Mouse (Mus musculus): ENCODE data around the gene Dgki.

Dgki gene

GRCm38 (mm10) chr6:37297744-37298482 is 2.1 kb downstream of the Dgki start:
- DNase-seq (ENCODE audit: low spot score in 2 of 2) = no peak

GRCm38 (mm10) chr6:37292068-37292467 is 7.9 kb downstream of the Dgki start:
- no peak for DNase-seq (ENCODE audit: low spot score in 2 of 2)

- no peak for DNase-seq (ENCODE audit: low spot score in 2 of 2)
These were observed 8.8 kb downstream of the Dgki start for GRCm38 (mm10) chr6:37291171-37291570.

- DNase-seq (ENCODE audit: low spot score in 2 of 2) = no peak
These were observed 9.3 kb downstream of the Dgki start for GRCm38 (mm10) chr6:37290691-37291090.

GRCm38 (mm10) chr6:37286134-37286533 is 13.8 kb downstream of the Dgki start:
- DNase-seq (ENCODE audit: low spot score in 2 of 2) = no peak

- no peak for DNase-seq (ENCODE audit: low spot score in 2 of 2)
These were observed 15.1 kb downstream of the Dgki start for GRCm38 (mm10) chr6:37284879-37285278.

- DNase-seq (ENCODE audit: low spot score in 2 of 2) = no peak
These were observed 16.6 kb downstream of the Dgki start for GRCm38 (mm10) chr6:37283336-37283735.

GRCm38 (mm10) chr6:37282659-37283058 is 17.3 kb downstream of the Dgki start:
- DNase-seq (ENCODE audit: low spot score in 2 of 2) = no peak

GRCm38 (mm10) chr6:37276834-37277715 is 22.9 kb downstream of the Dgki start:
- no peak for DNase-seq (ENCODE audit: low spot score in 2 of 2)

- no peak for DNase-seq (ENCODE audit: low spot score in 2 of 2)
These were observed 23.8 kb downstream of the Dgki start for GRCm38 (mm10) chr6:37276181-37276580.

GRCm38 (mm10) chr6:37270905-37271591 is 28.9 kb downstream of the Dgki start:
- DNase-seq (ENCODE audit: low spot score in 2 of 2) = no peak

- no peak for DNase-seq (ENCODE audit: low spot score in 2 of 2)
These were observed 31.4 kb downstream of the Dgki start for GRCm38 (mm10) chr6:37268589-37268988.

- DNase-seq (ENCODE audit: low spot score in 2 of 2) = no peak
These were observed 32.0 kb downstream of the Dgki start for GRCm38 (mm10) chr6:37267952-37268351.

- peak; percentile 46 to 54 for DNase-seq (ENCODE audit: low spot score in 2 of 2)
These were observed 37.5 kb downstream of the Dgki start for GRCm38 (mm10) chr6:37262486-37262885.

GRCm38 (mm10) chr6:37261236-37261852 is 38.6 kb downstream of the Dgki start:
- no peak for DNase-seq (ENCODE audit: low spot score in 2 of 2)

- no peak for DNase-seq (ENCODE audit: low spot score in 2 of 2)
These were observed 41.3 kb downstream of the Dgki start for GRCm38 (mm10) chr6:37258662-37259061.

- no peak for DNase-seq (ENCODE audit: low spot score in 2 of 2)
These were observed 45.8 kb downstream of the Dgki start for GRCm38 (mm10) chr6:37254144-37254543.

- DNase-seq (ENCODE audit: low spot score in 2 of 2) = no peak
These were observed 47.4 kb downstream of the Dgki start for GRCm38 (mm10) chr6:37252536-37252935.

GRCm38 (mm10) chr6:37250671-37251070 is 49.3 kb downstream of the Dgki start:
- DNase-seq (ENCODE audit: low spot score in 2 of 2) = no peak

- DNase-seq (ENCODE audit: low spot score in 2 of 2) = no peak
These were observed 54.2 kb downstream of the Dgki start for GRCm38 (mm10) chr6:37245757-37246156.

GRCm38 (mm10) chr6:37244074-37244473 is 55.9 kb downstream of the Dgki start:
- no peak for DNase-seq (ENCODE audit: low spot score in 2 of 2)

- DNase-seq (ENCODE audit: low spot score in 2 of 2) = no peak
These were observed 57.2 kb downstream of the Dgki start for GRCm38 (mm10) chr6:37242769-37243121.
